Mouse (Mus musculus): Measurements from ENCODE around the gene Slc6a1. TPM values are rescaled to one million over a fixed set of nuclear protein-coding genes. Genes with fewer than 3 reads are reported as not detected.

Slc6a1 gene
- polyA plus RNA-seq (2016; fragmentation: Nextera tagmentation; extraction: Ambion mirVana) = 41.8 and 45.3 TPM in 2 replicates

DNA sequence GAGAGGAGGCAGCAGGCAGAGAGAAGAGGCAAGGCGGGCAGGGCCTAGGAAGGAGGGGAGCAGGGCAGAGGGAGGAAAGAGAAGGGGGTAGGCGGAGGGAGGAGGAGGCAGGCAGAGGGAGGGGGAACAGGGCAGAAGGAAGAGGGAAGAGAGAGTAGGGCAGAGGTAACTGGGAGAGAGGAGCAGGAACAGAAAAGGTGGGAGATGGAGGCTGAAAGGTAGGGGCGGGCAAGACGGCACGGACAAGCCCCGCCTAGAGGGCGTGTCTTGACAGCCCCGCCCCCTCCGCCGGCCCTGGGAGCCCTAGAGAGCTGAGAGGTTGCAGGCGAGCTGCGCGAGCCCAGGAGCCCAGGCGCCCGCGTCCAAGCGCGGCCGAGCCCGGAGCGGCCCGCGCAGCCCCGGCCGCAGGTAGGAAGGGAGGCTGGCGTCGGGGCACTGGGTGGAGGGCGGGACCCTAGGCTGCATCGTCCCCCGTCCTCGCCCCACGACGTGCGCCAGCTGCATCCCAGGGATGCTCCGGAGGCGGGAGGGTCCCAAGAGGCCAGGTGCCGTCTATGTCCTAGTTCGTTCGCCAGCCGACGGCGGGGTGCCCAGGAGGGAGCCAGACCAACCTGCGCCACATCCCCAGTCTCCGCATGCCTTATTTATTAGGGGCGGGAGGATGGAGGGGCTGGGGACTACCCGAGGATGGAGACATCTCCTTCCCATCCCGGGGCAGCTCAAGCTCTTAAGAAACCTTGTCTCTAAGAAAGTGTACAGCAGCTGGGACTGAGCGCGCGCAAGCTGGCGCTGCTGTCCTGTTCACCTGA is at the start of gene Slc6a1:
Gene Slc6a1, plus strand, starts transcription at position 167 of the 809 bp plus-strand sequence.
- peak within 1 kb of the TSS; percentile 64 for H3K4me3 ChIP-seq
- peak within 1 kb of the TSS; percentile 59 for H3K4me2 ChIP-seq (replicated peaks)
- H3K4me1 ChIP-seq = peaks cover 38% of the 10 kb centered on the region
- peak within 1 kb of the TSS; percentile 79 for H3K9ac ChIP-seq (replicated peaks)
- peak within 1 kb of the TSS; percentile 72 for H3K27ac ChIP-seq (replicated peaks)
- peak; percentile 92 for ATAC-seq (ENCODE audit: low FRiP score, low read depth)
- peaks cover 89% of the 10 kb centered on the region for H3K27me3 ChIP-seq
- WGBS = 2% methylated on average over 50 of the region's 51 CpGs
- H3K36me3 ChIP-seq = no peaks in the 10 kb centered on the region
- no peaks in the 10 kb centered on the region for H3K9me3 ChIP-seq

DNA sequence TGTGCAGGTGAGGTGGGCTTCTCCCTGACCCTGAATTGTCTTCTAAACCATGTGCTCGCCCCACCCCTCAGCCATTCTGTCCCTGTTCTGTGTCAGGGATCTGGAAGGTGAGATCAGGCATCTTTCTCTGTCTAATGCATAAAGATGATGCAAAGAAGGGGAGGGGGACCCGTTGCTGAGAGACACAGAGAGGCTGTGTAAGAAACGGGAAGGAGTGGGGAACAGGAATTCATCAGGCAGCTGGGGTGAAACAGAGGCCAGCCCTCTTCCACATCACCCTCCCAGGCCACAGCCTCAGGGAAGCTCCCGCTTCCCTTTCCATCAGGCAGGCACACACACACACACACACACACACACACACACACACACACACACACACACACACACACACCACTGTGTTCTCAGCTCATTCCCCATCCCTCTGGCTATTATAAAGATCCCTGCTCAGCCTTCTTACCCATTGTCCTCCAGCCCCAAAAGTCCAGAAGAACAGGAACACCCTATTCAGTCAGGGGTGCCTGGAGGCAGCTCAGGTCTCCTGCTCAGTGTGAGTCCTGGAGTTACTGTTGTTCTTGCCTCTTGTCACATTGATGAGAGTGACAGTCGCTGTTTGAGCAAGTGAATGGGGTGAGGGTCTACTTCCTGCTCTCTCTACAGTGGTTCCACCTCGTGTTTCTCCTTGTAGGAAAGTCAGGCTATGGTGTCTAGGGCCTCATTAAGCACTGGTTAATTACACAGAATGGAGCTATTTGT is 43.4 kb upstream of the Slc6a1 start:
- no peak overlapping the region for H3K4me3 ChIP-seq
- no peak overlapping the region for H3K4me2 ChIP-seq (replicated peaks)
- WGBS = 34% methylated on average over 6 of the region's 6 CpGs
- no peaks in the 10 kb centered on the region for H3K36me3 ChIP-seq
- H3K27me3 ChIP-seq = peaks cover 26% of the 10 kb centered on the region
- H3K27ac ChIP-seq (replicated peaks) = peak overlapping the region; percentile 47; the same call in 1 of the 2 replicates
- no peaks in the 10 kb centered on the region for H3K9me3 ChIP-seq
- peaks cover 28% of the 10 kb centered on the region for H3K4me1 ChIP-seq
- peak; percentile 69; the same call in 1 of the 2 replicates for ATAC-seq (ENCODE audit: low FRiP score, low read depth)
- H3K9ac ChIP-seq (replicated peaks) = no peak overlapping the region

DNA sequence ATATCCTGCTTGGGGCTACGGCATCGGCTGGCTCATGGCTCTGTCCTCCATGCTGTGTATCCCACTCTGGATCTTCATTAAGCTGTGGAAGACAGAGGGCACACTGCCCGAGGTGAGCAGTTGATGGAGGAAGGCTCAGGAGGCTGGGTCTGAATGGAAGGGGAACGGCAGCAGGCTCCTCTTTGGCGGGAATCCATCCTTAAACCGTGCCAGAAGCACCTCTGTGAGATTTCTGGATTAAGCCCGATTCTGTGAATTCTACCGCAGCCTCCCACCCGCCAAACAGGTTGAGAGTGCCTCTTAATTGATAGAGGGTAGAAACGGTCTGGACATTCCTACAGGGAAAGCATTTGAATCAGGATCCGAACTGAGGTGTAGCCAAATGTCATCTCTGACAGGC is 36.8 kb upstream of the Slc6a1 start:
- WGBS = 77% methylated on average over 11 of the region's 11 CpGs
- no peaks in the 10 kb centered on the region for H3K36me3 ChIP-seq
- no peaks in the 10 kb centered on the region for H3K9me3 ChIP-seq
- no peak overlapping the region for H3K9ac ChIP-seq (replicated peaks)
- peaks cover 5% of the 10 kb centered on the region; the same call in 1 of the 2 replicates for H3K4me1 ChIP-seq
- no peak overlapping the region for H3K4me3 ChIP-seq
- H3K27me3 ChIP-seq = peaks cover 35% of the 10 kb centered on the region
- ATAC-seq (ENCODE audit: low FRiP score, low read depth) = no peak
- H3K27ac ChIP-seq (replicated peaks) = no peak overlapping the region
- H3K4me2 ChIP-seq (replicated peaks) = no peak overlapping the region

DNA sequence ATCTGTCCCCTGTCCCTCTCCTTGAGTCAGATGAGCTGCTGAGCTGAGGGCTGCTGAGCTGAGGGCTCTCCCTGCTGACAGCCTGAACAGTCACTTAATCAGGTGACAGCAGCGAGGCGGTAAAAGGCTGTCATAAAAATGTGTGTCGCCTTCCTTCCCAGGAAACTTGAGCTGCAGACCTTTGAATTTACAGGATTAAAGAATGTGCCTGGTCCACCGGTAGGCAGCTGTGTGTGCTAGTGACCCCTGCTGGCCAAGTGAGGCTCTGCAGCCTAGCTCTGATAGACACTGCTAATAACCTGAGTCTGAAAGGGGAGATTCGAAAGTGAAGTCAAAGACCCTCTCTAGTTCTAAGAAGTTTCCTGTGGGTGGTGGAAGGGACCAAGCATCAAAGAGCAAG is 32.1 kb upstream of the Slc6a1 start:
- Histone ChIP-seq H3K4me2 (replicated peaks) (no peak overlapping the region), H3K27me3 (peaks cover 59% of the 10 kb centered on the region), H3K4me1 (peaks cover 5% of the 10 kb centered on the region; the same call in 1 of the 2 replicates), H3K4me3 (no peak overlapping the region), H3K27ac (replicated peaks) (no peak overlapping the region), H3K9me3 (no peaks in the 10 kb centered on the region), H3K9ac (replicated peaks) (no peak overlapping the region), H3K36me3 (no peaks in the 10 kb centered on the region)
- no peak for ATAC-seq (ENCODE audit: low FRiP score, low read depth)
- 8% methylated on average over 5 of the region's 5 CpGs for WGBS

GRCm38 (mm10) chr6:114254927-114255326 is 27.5 kb upstream of the Slc6a1 start:
- WGBS = 85% methylated on average over 14 of the region's 14 CpGs
- H3K4me1 ChIP-seq = peaks cover 23% of the 10 kb centered on the region
- H3K4me2 ChIP-seq (replicated peaks) = no peak overlapping the region
- no peak for ATAC-seq (ENCODE audit: low FRiP score, low read depth)
- peaks cover 29% of the 10 kb centered on the region for H3K27me3 ChIP-seq
- no peaks in the 10 kb centered on the region for H3K36me3 ChIP-seq
- H3K9ac ChIP-seq (replicated peaks) = no peak overlapping the region
- H3K9me3 ChIP-seq = no peaks in the 10 kb centered on the region
- no peak overlapping the region for H3K27ac ChIP-seq (replicated peaks)
- H3K4me3 ChIP-seq = no peak overlapping the region

DNA sequence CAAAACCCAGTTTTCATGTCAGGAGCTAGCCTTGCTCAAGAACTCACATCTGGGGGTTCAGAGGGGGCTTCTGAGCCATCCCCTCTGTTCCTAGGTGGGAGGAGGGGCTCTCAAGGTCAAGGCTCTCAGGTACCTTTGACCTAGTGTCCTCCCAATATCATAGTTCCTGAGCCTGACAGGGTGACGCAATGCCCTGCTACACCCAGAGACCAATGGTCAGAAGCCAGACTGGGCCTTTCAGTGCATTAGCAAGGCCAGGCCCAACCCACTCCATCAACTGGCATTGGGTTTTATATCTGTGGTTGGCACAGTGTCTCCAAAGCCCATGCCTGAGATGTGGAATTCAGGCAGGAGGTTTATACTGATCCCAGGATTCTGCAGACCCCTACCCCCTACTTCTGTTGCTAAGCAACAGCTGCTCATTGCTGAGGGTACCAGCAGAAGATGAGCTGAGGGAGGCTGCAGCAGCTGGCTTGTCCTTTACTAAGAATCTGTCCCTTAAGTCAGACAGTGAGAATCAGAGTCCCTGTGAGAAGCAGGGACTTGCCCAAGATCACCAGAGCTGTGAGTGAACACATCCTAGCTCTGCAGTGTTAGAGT is 24.6 kb upstream of the Slc6a1 start:
- no peak overlapping the region for H3K4me2 ChIP-seq (replicated peaks)
- 0 out of 2 replicates have a peak overlapping the region, but pooled peaks have one; percentile 11 for H3K27ac ChIP-seq (replicated peaks)
- no peak overlapping the region for H3K4me3 ChIP-seq
- WGBS = 86% methylated on average over 1 of the region's 1 CpGs
- H3K36me3 ChIP-seq = no peaks in the 10 kb centered on the region
- H3K27me3 ChIP-seq = peaks cover 11% of the 10 kb centered on the region; the same call in 1 of the 2 replicates
- no peaks in the 10 kb centered on the region for H3K9me3 ChIP-seq
- peaks cover 26% of the 10 kb centered on the region for H3K4me1 ChIP-seq
- H3K9ac ChIP-seq (replicated peaks) = no peak overlapping the region
- peak; percentile 45; the same call in 1 of the 2 replicates for ATAC-seq (ENCODE audit: low FRiP score, low read depth)

DNA sequence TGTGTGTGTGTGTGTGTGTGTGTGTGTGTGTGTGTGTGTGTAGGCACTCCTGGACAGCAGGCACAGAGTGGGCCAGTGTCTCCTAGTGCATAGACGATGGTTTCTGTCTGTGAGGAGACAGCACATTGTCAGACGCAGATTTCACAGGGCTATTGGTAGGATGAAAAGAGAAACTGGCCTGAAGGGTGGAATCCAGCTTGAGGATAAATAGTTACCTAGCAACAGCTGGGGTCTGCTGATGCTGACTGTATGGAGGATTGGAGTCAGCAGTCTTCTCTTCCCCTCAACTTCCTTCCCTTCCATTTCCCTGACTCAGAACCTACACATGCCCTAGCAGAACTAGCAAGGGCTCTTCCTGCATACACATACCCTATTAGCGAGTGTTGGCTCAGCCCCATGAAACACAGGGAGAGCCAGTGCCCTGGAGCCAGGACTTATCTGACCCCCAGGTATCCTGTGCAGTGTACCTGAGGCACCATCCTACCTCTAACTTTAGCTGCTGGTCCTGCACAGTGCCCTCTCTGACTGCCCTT is 23.7 kb upstream of the Slc6a1 start:
- H3K4me1 ChIP-seq = peaks cover 27% of the 10 kb centered on the region
- ATAC-seq (ENCODE audit: low FRiP score, low read depth) = no peak; the same call in 1 of the 2 replicates
- H3K36me3 ChIP-seq = no peaks in the 10 kb centered on the region
- H3K4me3 ChIP-seq = no peak overlapping the region
- H3K9me3 ChIP-seq = no peaks in the 10 kb centered on the region
- WGBS = 26% methylated on average over 3 of the region's 3 CpGs
- no peak overlapping the region for H3K4me2 ChIP-seq (replicated peaks)
- H3K9ac ChIP-seq (replicated peaks) = no peak overlapping the region
- H3K27ac ChIP-seq (replicated peaks) = 0 out of 2 replicates have a peak overlapping the region, but pooled peaks have one; percentile 11
- peaks cover 11% of the 10 kb centered on the region; the same call in 1 of the 2 replicates for H3K27me3 ChIP-seq

- H3K27ac ChIP-seq (replicated peaks) = no peak overlapping the region
These were observed 20.8 kb upstream of the Slc6a1 start for GRCm38 (mm10) chr6:114261609-114262008.

GRCm38 (mm10) chr6:114264010-114264409 is 18.4 kb upstream of the Slc6a1 start:
- WGBS = 77% methylated on average over 3 of the region's 3 CpGs
- no peak overlapping the region for H3K4me2 ChIP-seq (replicated peaks)
- no peaks in the 10 kb centered on the region for H3K36me3 ChIP-seq
- no peak for ATAC-seq (ENCODE audit: low FRiP score, low read depth)
- no peak overlapping the region for H3K4me3 ChIP-seq
- no peaks in the 10 kb centered on the region for H3K9me3 ChIP-seq
- H3K27me3 ChIP-seq = peaks cover 8% of the 10 kb centered on the region
- no peak overlapping the region for H3K27ac ChIP-seq (replicated peaks)
- H3K9ac ChIP-seq (replicated peaks) = no peak overlapping the region
- peaks cover 28% of the 10 kb centered on the region; the same call in 1 of the 2 replicates for H3K4me1 ChIP-seq

More at GRCm38 (mm10) chr6:114261609-114262008, 20.8 kb upstream of the Slc6a1 start:
- H3K9ac ChIP-seq (replicated peaks) = no peak overlapping the region
- H3K4me1 ChIP-seq = peaks cover 38% of the 10 kb centered on the region
- H3K36me3 ChIP-seq = no peaks in the 10 kb centered on the region
- peaks cover 3% of the 10 kb centered on the region; the same call in 1 of the 2 replicates for H3K27me3 ChIP-seq
- no peak for ATAC-seq (ENCODE audit: low FRiP score, low read depth)
- no peak overlapping the region for H3K4me2 ChIP-seq (replicated peaks)
- H3K4me3 ChIP-seq = no peak overlapping the region
- WGBS = 57% methylated on average over 6 of the region's 6 CpGs
- H3K9me3 ChIP-seq = no peaks in the 10 kb centered on the region

DNA sequence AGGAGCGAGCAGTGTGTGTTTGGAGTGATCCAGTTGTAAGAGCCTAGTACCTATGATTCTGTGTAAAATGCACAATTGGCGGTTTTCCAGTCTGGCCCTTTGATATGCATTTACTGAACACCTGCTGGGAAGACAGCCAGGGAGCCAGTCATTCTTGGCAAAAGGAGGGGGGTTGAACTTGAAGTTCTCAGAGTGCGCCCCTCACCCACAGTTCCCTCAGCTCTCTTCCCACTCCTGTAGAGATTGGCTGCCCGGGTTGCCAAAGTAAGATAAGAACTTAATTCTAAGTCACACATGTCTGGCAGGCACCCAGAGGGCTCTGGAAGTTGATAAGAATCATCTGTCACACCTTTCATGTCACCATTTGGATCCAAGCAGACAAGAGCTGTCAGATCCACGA is 18.0 kb upstream of the Slc6a1 start:
- no peak overlapping the region for H3K4me3 ChIP-seq
- no peak for ATAC-seq (ENCODE audit: low FRiP score, low read depth)
- no peak overlapping the region for H3K27ac ChIP-seq (replicated peaks)
- no peaks in the 10 kb centered on the region for H3K36me3 ChIP-seq
- H3K9me3 ChIP-seq = no peaks in the 10 kb centered on the region
- H3K27me3 ChIP-seq = peaks cover 12% of the 10 kb centered on the region
- WGBS = 69% methylated on average over 5 of the region's 5 CpGs
- H3K4me1 ChIP-seq = peaks cover 28% of the 10 kb centered on the region; the same call in 1 of the 2 replicates
- H3K4me2 ChIP-seq (replicated peaks) = no peak overlapping the region
- H3K9ac ChIP-seq (replicated peaks) = no peak overlapping the region

- Histone ChIP-seq H3K27ac (replicated peaks) (no peak overlapping the region), H3K4me3 (no peak overlapping the region), H3K4me2 (replicated peaks) (no peak overlapping the region), H3K4me1 (peaks cover 31% of the 10 kb centered on the region; the same call in 1 of the 2 replicates), H3K27me3 (peaks cover 23% of the 10 kb centered on the region), H3K9me3 (no peaks in the 10 kb centered on the region), H3K36me3 (no peaks in the 10 kb centered on the region), H3K9ac (replicated peaks) (no peak overlapping the region)
- no peak for ATAC-seq (ENCODE audit: low FRiP score, low read depth)
These were observed 16.2 kb upstream of the Slc6a1 start for GRCm38 (mm10) chr6:114266273-114266672.
